Mouse (Mus musculus) heart, postnatal 4 days (tissue): ENCODE data around the gene Igsf21. TPM values are rescaled to one million over a fixed set of nuclear protein-coding genes. Genes with fewer than 3 reads are reported as not detected.

ENCODE experiments used
- DNase-seq: peaks from one replicate; pipeline ENCODE4 v3.0.0; 2021
- total RNA-seq, 2 experiments: library from RNA; stranded (reverse); gene quantifications; 2 replicates each; pipeline ENCODE4 v1.2.3; 2021

The Igsf21 gene
- total RNA-seq = under 1 TPM; 0.14 to 0.20 TPM

- DNase-seq = no peak
These were observed at the start of gene Igsf21 for GRCm38 (mm10) chr4:140246180-140247005. Gene Igsf21 (minus strand): TSS chr4:140246784.

GRCm38 (mm10) chr4:140285726-140286316, 39.2 kb upstream of the Igsf21 start:
- DNase-seq = no peak

- DNase-seq = peak; percentile 74
These were observed 36.8 kb upstream of the Igsf21 start for GRCm38 (mm10) chr4:140283398-140283797.

- DNase-seq = no peak
These were observed 31.7 kb upstream of the Igsf21 start for GRCm38 (mm10) chr4:140278269-140278668.

GRCm38 (mm10) chr4:140271913-140272312, 25.3 kb upstream of the Igsf21 start:
- DNase-seq = no peak

- DNase-seq = no peak
These were observed 23.9 kb upstream of the Igsf21 start for GRCm38 (mm10) chr4:140270451-140270850.

GRCm38 (mm10) chr4:140269184-140269840, 22.7 kb upstream of the Igsf21 start:
- no peak for DNase-seq

- DNase-seq = no peak
These were observed 21.3 kb upstream of the Igsf21 start for GRCm38 (mm10) chr4:140267835-140268234.

- DNase-seq = no peak
These were observed 20.5 kb upstream of the Igsf21 start for GRCm38 (mm10) chr4:140267086-140267485.

GRCm38 (mm10) chr4:140258968-140259367, 12.4 kb upstream of the Igsf21 start:
- DNase-seq = peak; percentile 82

- DNase-seq = peak; percentile 17
These were observed 5.8 kb upstream of the Igsf21 start for GRCm38 (mm10) chr4:140252369-140252768.

GRCm38 (mm10) chr4:140249011-140249744, 2.6 kb upstream of the Igsf21 start:
- peak; percentile 57 for DNase-seq

GRCm38 (mm10) chr4:140248396-140248795, 1.8 kb upstream of the Igsf21 start:
- DNase-seq = no peak

GRCm38 (mm10) chr4:140247006-140248003, 721 bp upstream of the Igsf21 start:
- no peak for DNase-seq

GRCm38 (mm10) chr4:140245286-140246179, 1.1 kb downstream of the Igsf21 start:
- no peak for DNase-seq

- no peak for DNase-seq
These were observed 1.7 kb downstream of the Igsf21 start for GRCm38 (mm10) chr4:140244835-140245234.

- no peak for DNase-seq
These were observed 2.3 kb downstream of the Igsf21 start for GRCm38 (mm10) chr4:140244161-140244813.

GRCm38 (mm10) chr4:140243231-140243630, 3.4 kb downstream of the Igsf21 start:
- no peak for DNase-seq

- no peak for DNase-seq
These were observed 4.3 kb downstream of the Igsf21 start for GRCm38 (mm10) chr4:140242291-140242690.

- DNase-seq = no peak
These were observed 9.3 kb downstream of the Igsf21 start for GRCm38 (mm10) chr4:140237305-140237741.
